Mouse (Mus musculus): ENCODE measurements around the gene Harbi1. TPM values are rescaled to one million over a fixed set of nuclear protein-coding genes. Genes with fewer than 3 reads are reported as not detected.
A peak's percentile ranks its signal among the peaks of the same experiment; 100 is the strongest.

Gene Harbi1
- 11.8 and 13.5 TPM in 2 replicates for polyA plus RNA-seq (2014; fragmentation: Nextera tagmentation; extraction: Ambion mirVana)

DNA sequence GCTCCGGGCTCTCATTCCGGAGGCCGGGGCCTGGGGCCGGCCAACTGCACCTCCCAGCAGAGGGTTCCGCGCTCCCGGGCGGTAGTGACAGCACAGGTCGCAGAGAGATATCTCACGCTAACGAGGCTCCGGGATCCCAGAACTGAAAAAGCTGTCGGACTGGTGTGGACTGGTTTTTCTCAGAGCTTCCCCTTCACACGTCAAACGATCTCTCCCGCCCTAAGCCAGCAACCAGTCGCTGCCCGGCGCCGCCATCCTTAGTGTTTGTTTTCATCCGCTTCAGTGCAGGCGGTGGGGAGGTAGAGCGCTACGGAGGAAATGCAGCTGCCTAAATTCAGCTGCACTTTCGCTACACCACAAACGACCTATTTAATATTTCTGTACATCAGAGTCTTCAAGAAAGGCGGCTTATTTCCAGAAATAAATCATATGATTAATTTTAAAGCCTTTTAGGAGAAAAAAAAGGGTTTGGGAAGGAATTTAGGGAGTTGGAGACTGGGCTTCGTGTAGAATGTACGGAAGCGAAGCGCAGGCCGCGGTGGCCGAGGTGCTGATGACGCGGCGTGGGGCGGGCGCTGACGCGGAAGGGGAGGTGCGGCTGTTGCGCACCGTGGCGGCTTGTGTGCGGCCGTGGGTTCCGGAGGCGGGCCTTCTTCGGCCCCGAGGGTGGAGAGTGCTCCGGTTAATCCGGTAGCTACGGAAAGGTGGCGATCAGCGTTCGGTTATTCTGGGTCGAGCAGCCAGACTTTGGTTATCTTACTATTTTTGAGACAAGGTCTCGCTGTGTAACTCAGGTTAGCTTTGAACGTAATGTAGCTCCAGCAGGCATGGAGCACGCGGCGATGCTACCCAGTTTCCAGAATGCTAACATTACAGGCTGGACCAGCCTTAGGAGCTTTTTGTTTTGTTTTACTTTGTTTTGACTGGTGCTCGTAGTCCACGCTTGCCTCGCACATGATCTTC lies at the start of gene Harbi1, which contains the start of gene Atg13:
TSS of gene Harbi1 (plus strand) at position 581 of the 963 bp plus-strand sequence.
TSS of gene Atg13 (minus strand) at position 305 of the 963 bp plus-strand sequence.
- Histone ChIP-seq H3K4me1 (ENCODE audit: control insufficient read depth, insufficient read depth, low read length) (peaks cover 6% of the 10 kb centered on the region; the same call in 1 of the 2 replicates), H3K4me2 (ENCODE audit: low read length) (peak within 1 kb of the TSS; percentile 88), H3K27ac (ENCODE audit: low read depth, low read length) (peak within 1 kb of the TSS; percentile 60), H3K36me3 (ENCODE audit: control insufficient read depth, insufficient read depth, low read length) (no peaks in the 10 kb centered on the region), H3K4me3 (ENCODE audit: low read depth, low read length) (peak within 1 kb of the TSS; percentile 87), H3K9ac (ENCODE audit: low read length) (peak within 1 kb of the TSS; percentile 83), H3K27me3 (replicated peaks; ENCODE audit: control insufficient read depth, insufficient read depth, low read length) (no peaks in the 10 kb centered on the region), H3K9me3 (replicated peaks; ENCODE audit: control insufficient read depth, low read length) (no peaks in the 10 kb centered on the region)
- under 1% methylated on average over 66 of the region's 66 CpGs for WGBS
- DNase-seq (ENCODE audit: low spot score) (peak; percentile 95), ATAC-seq (peak; percentile 100)

DNA sequence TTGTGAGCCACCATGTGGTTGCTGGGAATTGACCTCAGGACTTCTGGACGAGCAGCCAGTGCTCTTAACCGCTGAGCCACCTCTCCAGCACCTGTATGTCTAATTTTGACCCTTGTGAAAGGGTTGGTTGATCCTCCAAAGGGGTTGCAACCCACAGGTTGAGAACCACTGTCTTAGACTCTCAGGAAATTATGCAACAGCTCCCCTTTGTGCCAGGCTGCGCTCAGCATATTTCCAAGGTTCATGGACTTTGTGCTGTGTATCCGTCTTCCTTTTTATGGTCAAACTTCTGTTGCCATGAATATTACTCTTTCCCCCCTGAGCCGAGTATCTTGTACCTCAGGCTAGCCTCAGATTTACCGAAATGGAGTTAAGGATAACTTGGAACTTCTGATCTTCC lies 49.7 kb upstream of the Harbi1 start:
- ATAC-seq (no peak), DNase-seq (ENCODE audit: low spot score) (no peak)
- no peak overlapping the region for H3K4me2 ChIP-seq (ENCODE audit: low read length)
- WGBS = 93% methylated on average over 6 of the region's 6 CpGs
- H3K9ac ChIP-seq (ENCODE audit: low read length) = no peak overlapping the region
- H3K27ac ChIP-seq (ENCODE audit: low read depth, low read length) = no peak overlapping the region
- no peaks in the 10 kb centered on the region for H3K9me3 ChIP-seq (replicated peaks; ENCODE audit: control insufficient read depth, low read length)
- no peaks in the 10 kb centered on the region for H3K4me1 ChIP-seq (ENCODE audit: control insufficient read depth, insufficient read depth, low read length)
- H3K27me3 ChIP-seq (replicated peaks; ENCODE audit: control insufficient read depth, insufficient read depth, low read length) = no peaks in the 10 kb centered on the region
- H3K36me3 ChIP-seq (ENCODE audit: control insufficient read depth, insufficient read depth, low read length) = peaks cover 70% of the 10 kb centered on the region
- no peak overlapping the region for H3K4me3 ChIP-seq (ENCODE audit: low read depth, low read length)

DNA sequence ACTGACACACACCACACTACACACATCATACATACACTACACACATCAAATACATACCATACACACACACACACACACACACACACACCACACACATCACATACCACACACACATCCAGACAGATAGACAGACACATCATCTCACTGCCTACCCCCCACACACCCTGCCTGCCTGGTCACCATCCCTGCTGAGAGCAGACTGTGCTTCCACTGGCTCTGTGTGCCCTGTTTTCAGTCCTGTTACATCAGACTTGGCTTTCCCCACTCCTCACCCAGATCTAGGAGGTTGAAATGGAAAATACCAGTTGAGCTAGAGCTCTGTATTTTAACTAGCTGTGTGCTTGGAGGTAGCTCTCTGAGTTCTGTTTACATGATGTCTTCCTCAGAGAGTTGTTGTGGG lies 45.9 kb upstream of the Harbi1 start:
- Histone ChIP-seq H3K27ac (ENCODE audit: low read depth, low read length) (no peak overlapping the region), H3K9me3 (replicated peaks; ENCODE audit: control insufficient read depth, low read length) (no peaks in the 10 kb centered on the region), H3K36me3 (ENCODE audit: control insufficient read depth, insufficient read depth, low read length) (peaks cover 73% of the 10 kb centered on the region), H3K4me2 (ENCODE audit: low read length) (no peak overlapping the region), H3K4me1 (ENCODE audit: control insufficient read depth, insufficient read depth, low read length) (no peaks in the 10 kb centered on the region), H3K9ac (ENCODE audit: low read length) (no peak overlapping the region), H3K4me3 (ENCODE audit: low read depth, low read length) (no peak overlapping the region), H3K27me3 (replicated peaks; ENCODE audit: control insufficient read depth, insufficient read depth, low read length) (no peaks in the 10 kb centered on the region)
- DNase-seq (ENCODE audit: low spot score) (no peak), ATAC-seq (no peak)

DNA sequence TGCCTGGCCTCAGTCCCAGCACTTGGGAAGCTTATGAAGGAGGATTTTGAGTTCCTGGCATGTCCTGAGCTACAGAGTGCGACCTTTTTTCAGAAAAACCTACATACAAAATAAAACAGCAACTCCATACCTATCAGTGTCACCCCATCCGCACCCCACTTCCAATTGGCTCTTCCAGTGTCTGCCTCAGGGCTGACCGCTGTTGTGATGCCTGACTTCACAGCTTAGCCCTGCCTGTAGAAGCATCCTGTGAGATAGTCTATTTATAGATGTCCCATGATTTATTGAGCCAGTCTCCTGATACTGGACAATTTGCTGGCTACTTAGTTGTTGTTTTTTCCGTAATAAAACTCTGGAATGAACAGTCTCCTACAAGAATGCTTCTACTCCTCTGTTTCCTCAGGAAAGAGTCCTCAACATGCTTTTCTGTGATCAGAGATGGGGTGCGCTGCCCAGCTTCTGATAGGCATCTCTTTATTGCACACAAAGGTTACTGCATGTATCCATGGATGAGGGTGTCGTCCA lies 44.2 kb upstream of the Harbi1 start:
- WGBS = 95% methylated on average over 6 of the region's 6 CpGs
- H3K9ac ChIP-seq (ENCODE audit: low read length) = no peak overlapping the region
- H3K36me3 ChIP-seq (ENCODE audit: control insufficient read depth, insufficient read depth, low read length) = peaks cover 83% of the 10 kb centered on the region
- ATAC-seq (no peak), DNase-seq (ENCODE audit: low spot score) (no peak)
- H3K4me3 ChIP-seq (ENCODE audit: low read depth, low read length) = no peak overlapping the region
- H3K4me1 ChIP-seq (ENCODE audit: control insufficient read depth, insufficient read depth, low read length) = no peaks in the 10 kb centered on the region
- H3K4me2 ChIP-seq (ENCODE audit: low read length) = no peak overlapping the region
- H3K27ac ChIP-seq (ENCODE audit: low read depth, low read length) = no peak overlapping the region
- H3K27me3 ChIP-seq (replicated peaks; ENCODE audit: control insufficient read depth, insufficient read depth, low read length) = no peaks in the 10 kb centered on the region
- H3K9me3 ChIP-seq (replicated peaks; ENCODE audit: control insufficient read depth, low read length) = no peaks in the 10 kb centered on the region

DNA sequence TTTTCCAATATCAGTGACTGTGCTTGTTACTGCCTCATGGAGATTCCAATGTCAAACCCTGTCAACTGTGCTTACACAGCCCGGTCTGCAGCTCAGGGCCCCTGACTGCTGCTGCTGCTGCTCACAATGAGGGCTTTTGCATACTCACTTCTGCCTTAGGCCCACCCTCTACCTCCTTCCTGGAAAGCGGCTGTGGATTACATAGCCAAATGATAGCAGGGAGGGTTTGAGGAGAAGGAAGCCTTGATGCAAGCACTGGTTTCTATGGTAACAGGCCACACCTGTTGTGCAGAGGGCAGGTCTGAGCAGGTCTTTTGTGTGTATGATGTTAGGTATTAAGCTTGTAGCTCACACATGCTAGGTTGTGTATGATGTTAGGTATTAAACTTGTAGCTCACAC lies 42.9 kb upstream of the Harbi1 start:
- Histone ChIP-seq H3K9ac (ENCODE audit: low read length) (no peak overlapping the region), H3K9me3 (replicated peaks; ENCODE audit: control insufficient read depth, low read length) (no peaks in the 10 kb centered on the region), H3K4me3 (ENCODE audit: low read depth, low read length) (no peak overlapping the region), H3K36me3 (ENCODE audit: control insufficient read depth, insufficient read depth, low read length) (peaks cover 85% of the 10 kb centered on the region), H3K27me3 (replicated peaks; ENCODE audit: control insufficient read depth, insufficient read depth, low read length) (no peaks in the 10 kb centered on the region), H3K4me2 (ENCODE audit: low read length) (no peak overlapping the region), H3K4me1 (ENCODE audit: control insufficient read depth, insufficient read depth, low read length) (no peaks in the 10 kb centered on the region), H3K27ac (ENCODE audit: low read depth, low read length) (no peak overlapping the region)
- DNase-seq (ENCODE audit: low spot score) = no peak
- 72% methylated on average over 2 of the region's 2 CpGs for WGBS
- ATAC-seq = no peak

DNA sequence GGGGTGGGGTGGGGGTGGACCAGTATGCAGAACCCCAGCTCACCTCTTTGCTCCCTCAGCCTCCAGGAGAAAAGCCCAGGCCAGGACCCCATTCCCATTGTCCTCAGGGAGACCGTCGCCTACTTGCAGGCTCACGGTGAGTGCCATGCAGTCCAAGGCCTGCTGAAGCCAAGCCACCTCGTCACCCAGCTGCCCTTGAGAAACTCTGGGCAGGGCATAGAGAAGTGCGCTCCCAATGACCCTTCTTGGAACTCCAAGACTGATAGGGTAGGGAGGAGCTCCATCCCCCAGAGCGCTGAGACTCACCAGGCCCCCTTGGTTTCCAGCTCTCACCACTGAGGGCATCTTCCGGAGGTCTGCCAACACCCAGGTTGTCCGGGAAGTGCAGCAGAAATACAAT lies 41.3 kb upstream of the Harbi1 start:
- Histone ChIP-seq H3K9me3 (replicated peaks; ENCODE audit: control insufficient read depth, low read length) (no peaks in the 10 kb centered on the region), H3K27ac (ENCODE audit: low read depth, low read length) (no peak overlapping the region), H3K9ac (ENCODE audit: low read length) (no peak overlapping the region), H3K4me2 (ENCODE audit: low read length) (no peak overlapping the region), H3K4me1 (ENCODE audit: control insufficient read depth, insufficient read depth, low read length) (no peaks in the 10 kb centered on the region), H3K4me3 (ENCODE audit: low read depth, low read length) (no peak overlapping the region), H3K36me3 (ENCODE audit: control insufficient read depth, insufficient read depth, low read length) (peaks cover 85% of the 10 kb centered on the region), H3K27me3 (replicated peaks; ENCODE audit: control insufficient read depth, insufficient read depth, low read length) (no peaks in the 10 kb centered on the region)
- ATAC-seq (no peak), DNase-seq (ENCODE audit: low spot score) (no peak)
- 88% methylated on average over 8 of the region's 8 CpGs for WGBS

DNA sequence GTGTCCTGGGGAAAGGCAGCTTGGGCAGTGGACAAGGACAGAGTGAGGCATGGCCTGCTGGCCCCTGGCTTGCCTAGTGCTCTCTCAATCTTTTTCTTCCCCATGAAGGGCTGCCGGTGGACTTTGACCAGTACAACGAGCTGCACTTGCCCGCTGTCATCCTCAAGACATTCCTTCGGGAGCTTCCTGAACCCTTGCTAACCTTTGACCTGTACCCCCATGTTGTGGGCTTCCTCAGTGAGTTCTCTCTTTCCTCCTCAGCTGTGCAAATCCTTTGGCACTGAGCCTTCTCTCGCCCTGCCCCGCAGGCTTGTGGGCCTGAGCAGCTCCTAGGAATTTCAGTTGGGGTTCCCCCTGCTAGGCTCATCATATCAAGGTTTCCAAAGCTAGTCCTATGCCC lies 40.6 kb upstream of the Harbi1 start:
- H3K27ac ChIP-seq (ENCODE audit: low read depth, low read length) = no peak overlapping the region
- H3K9ac ChIP-seq (ENCODE audit: low read length) = no peak overlapping the region
- no peak overlapping the region for H3K4me3 ChIP-seq (ENCODE audit: low read depth, low read length)
- 89% methylated on average over 6 of the region's 6 CpGs for WGBS
- H3K4me1 ChIP-seq (ENCODE audit: control insufficient read depth, insufficient read depth, low read length) = no peaks in the 10 kb centered on the region
- DNase-seq (ENCODE audit: low spot score) (no peak), ATAC-seq (no peak)
- no peaks in the 10 kb centered on the region for H3K9me3 ChIP-seq (replicated peaks; ENCODE audit: control insufficient read depth, low read length)
- peaks cover 83% of the 10 kb centered on the region for H3K36me3 ChIP-seq (ENCODE audit: control insufficient read depth, insufficient read depth, low read length)
- H3K27me3 ChIP-seq (replicated peaks; ENCODE audit: control insufficient read depth, insufficient read depth, low read length) = no peaks in the 10 kb centered on the region
- H3K4me2 ChIP-seq (ENCODE audit: low read length) = no peak overlapping the region

DNA sequence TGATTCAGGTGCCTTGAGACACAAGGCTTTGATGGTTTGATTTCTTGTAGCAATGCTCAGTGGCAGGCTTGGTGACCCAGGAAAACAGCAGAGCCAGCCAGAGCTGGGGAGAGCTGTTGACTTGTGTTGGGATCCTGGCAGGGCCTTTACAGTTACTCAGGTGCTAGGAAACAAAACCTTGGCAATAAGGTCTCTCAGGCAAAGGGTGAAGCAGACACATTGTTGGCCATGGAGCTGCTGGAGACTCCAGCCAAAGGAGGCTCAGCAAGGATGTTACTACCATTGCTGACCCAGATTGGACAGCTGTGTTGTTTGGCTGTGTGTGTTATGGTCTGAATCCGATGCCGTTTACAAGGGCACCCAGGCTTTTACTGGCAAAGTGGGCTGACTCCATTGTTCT lies 37.1 kb upstream of the Harbi1 start:
- no peak overlapping the region for H3K27ac ChIP-seq (ENCODE audit: low read depth, low read length)
- no peak overlapping the region for H3K4me2 ChIP-seq (ENCODE audit: low read length)
- no peaks in the 10 kb centered on the region for H3K27me3 ChIP-seq (replicated peaks; ENCODE audit: control insufficient read depth, insufficient read depth, low read length)
- no peaks in the 10 kb centered on the region for H3K4me1 ChIP-seq (ENCODE audit: control insufficient read depth, insufficient read depth, low read length)
- WGBS = 97% methylated on average over 2 of the region's 2 CpGs
- DNase-seq (ENCODE audit: low spot score) (no peak), ATAC-seq (no peak)
- H3K4me3 ChIP-seq (ENCODE audit: low read depth, low read length) = no peak overlapping the region
- H3K36me3 ChIP-seq (ENCODE audit: control insufficient read depth, insufficient read depth, low read length) = peaks cover 94% of the 10 kb centered on the region
- H3K9ac ChIP-seq (ENCODE audit: low read length) = no peak overlapping the region
- H3K9me3 ChIP-seq (replicated peaks; ENCODE audit: control insufficient read depth, low read length) = no peaks in the 10 kb centered on the region

DNA sequence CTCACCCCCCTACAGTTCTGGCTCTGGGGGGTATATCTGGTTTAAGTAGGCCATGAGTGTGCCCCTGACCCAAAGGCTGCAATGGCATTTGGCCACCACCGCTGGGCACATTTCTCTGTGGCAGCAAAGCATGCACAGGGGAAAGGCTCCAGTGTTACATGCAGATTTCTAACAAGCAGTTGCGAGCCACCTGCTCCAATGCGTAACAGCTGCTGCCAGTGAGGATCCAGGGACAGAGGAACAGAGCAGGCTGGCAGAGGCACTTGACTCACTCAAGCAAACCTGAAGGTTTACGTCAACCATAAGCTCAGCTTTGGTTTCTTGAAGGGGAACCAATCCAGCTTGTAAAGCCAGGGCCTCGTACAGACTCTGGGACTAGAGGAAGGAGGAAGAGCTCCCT lies 35.8 kb upstream of the Harbi1 start:
- H3K36me3 ChIP-seq (ENCODE audit: control insufficient read depth, insufficient read depth, low read length) = peaks cover 93% of the 10 kb centered on the region
- H3K27me3 ChIP-seq (replicated peaks; ENCODE audit: control insufficient read depth, insufficient read depth, low read length) = no peaks in the 10 kb centered on the region
- no peak overlapping the region for H3K4me3 ChIP-seq (ENCODE audit: low read depth, low read length)
- H3K4me2 ChIP-seq (ENCODE audit: low read length) = no peak overlapping the region
- H3K9me3 ChIP-seq (replicated peaks; ENCODE audit: control insufficient read depth, low read length) = no peaks in the 10 kb centered on the region
- H3K27ac ChIP-seq (ENCODE audit: low read depth, low read length) = no peak overlapping the region
- no peaks in the 10 kb centered on the region for H3K4me1 ChIP-seq (ENCODE audit: control insufficient read depth, insufficient read depth, low read length)
- no peak for ATAC-seq
- no peak overlapping the region for H3K9ac ChIP-seq (ENCODE audit: low read length)
- WGBS = 91% methylated on average over 5 of the region's 5 CpGs
- DNase-seq (ENCODE audit: low spot score) = no peak
